Mouse (Mus musculus) neural tube, embryonic 10.5 days (tissue): ENCODE measurements around the gene Cep135.

Experiments
- DNase-seq: peaks from one replicate; pipeline ENCODE4 v3.0.0-alpha.2; 2017; ENCODE audit warnings: low spot score; ENCODE audit errors: extremely low spot score

Cep135 gene

GRCm38 (mm10) chr5:76645091-76645868, 56.8 kb downstream of the Cep135 start:
- DNase-seq, result no peak

DNA sequence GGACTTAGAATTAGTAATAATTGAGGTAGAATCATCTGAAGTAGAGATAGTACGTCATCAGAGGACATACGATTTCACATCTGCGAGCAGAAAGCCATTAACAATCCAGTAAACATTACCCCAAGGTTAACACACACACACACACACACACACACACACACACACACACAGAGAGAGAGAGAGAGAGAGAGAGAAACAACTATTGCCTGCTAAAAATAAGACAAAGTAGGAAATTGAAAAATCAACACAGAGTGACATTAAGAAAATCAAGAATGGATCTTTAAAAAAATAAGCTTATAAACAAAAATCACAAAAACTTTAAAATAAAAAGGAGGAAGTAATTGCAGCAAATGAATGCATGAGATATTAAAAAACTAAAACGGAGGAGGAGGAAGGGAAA, 61.4 kb downstream of the Cep135 start:
- DNase-seq, result no peak

DNA sequence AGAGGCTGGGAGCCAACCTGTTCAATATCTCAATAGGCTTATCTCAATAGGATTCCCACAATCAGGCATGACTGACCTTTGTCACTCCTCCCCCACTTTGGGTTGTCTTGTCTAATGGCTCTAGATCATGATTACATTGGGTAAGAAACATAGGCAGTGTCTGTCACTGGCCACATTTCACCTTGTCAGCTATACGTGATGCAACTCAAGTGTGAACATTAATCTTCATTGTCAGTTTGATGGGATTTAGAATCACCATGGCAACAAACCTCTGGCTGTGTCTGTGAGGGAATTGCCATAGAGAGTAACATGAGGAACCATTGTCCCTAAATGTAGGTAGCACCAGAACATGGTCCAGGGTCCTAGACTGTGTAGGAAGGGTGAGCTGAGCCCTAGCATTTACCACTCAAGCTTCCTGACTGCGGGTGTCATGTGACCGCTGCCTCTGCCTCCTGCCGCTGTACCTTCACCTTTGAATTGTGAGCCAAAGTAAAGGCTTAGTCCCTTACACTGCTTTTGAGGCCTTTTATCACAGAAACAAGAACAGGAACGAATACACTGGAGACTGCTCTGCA, 62.7 kb downstream of the Cep135 start:
- no peak for DNase-seq

- DNase-seq, result no peak
These were observed 67.7 kb downstream of the Cep135 start, which contains the start of gene C530008M17Rik for GRCm38 (mm10) chr5:76656212-76656611. Gene C530008M17Rik, plus strand, starts transcription at chr5:76656512.

DNA sequence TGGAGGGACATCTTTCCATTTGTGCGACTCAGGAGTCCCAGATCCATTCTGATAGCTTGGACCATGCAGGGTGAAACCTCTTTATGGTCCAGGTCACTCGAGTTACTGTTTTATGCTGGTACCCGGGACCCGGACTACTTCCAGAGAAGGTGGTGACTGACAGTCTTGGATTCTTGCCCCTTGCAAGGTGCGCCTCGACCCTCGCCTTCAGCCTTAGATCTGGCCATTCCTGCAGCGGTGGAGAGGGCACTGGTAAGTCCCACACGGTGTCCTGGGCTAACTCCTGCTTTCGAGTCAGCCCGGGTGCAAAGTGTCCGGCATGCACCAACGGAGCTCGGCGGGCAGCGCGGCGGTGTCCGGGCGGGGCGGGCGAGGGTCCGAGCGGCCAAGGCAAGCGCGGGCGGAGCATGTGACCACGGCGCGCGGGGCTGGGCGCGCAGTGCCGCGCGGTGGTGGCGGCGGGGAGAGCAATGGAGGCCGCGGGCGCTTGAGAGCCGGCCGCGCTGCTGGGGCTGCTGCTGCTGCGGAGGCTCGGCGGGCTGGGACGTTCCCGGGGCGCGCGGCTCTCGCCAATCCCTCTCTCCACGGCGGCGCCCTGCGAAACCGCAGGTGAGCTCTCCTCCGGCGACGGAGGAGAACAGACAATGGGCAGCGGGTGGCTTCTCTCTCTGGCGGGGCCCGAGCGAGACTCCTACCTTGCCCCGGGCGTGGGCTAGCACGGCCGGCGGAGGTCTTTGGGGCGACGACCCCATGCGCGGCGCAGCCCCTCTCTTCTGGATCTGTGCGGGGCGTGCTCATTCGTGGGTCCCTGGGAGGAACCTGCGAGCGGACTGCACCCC, 69.0 kb downstream of the Cep135 start:
- peak; percentile 90 for DNase-seq

- DNase-seq, result peak; percentile 87
These were observed 69.8 kb downstream of the Cep135 start for GRCm38 (mm10) chr5:76658084-76658934.

GRCm38 (mm10) chr5:76659958-76660635, 71.6 kb downstream of the Cep135 start:
- DNase-seq, result no peak

DNA sequence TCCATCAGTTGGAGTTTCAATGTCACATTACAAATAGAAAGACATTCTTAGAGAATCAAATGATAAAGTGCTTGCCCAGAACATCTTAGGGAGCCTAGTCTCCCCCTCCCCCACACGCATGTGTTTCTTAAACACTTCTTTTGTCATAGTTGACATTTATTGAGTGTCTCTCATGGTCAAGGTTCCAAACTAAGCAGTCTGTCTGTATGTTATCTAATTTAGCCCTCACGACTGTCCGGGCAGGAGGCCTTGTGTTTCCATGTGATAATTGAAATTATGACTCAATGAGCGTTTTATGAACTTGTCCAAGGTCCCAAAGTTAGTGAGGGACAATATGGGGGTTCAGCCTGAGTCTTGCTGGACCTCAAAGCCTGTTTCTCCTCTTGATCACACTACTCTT, 72.8 kb downstream of the Cep135 start:
- no peak for DNase-seq

- no peak for DNase-seq
These were observed 76.4 kb downstream of the Cep135 start for GRCm38 (mm10) chr5:76664936-76665335.

GRCm38 (mm10) chr5:76665421-76665820, 76.9 kb downstream of the Cep135 start:
- DNase-seq, result peak; percentile 53

GRCm38 (mm10) chr5:76666026-76666756, 77.7 kb downstream of the Cep135 start:
- no peak for DNase-seq

DNA sequence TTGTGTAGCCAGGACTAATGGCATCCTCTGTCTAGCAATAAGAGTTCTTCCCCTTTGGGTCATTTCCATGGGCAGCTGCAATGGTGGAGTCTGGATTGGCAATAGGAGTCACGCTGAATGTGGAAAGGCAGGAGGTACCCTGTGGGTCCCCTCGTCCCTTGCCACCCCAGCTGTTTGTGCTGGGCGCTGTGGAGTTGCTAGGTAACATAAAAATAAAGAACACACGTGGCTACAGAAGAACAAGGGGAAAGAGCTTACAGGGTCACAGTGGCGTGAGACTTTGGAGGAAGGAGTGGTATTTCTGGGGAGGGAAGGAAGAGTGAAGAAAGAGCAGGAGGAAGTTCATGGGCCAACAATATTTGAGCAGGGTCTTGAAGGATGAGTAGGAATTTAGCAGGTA, 79.6 kb downstream of the Cep135 start:
- DNase-seq, result no peak

- DNase-seq, result no peak
These were observed 80.0 kb downstream of the Cep135 start for GRCm38 (mm10) chr5:76668547-76668946.

- DNase-seq, result no peak
These were observed 81.7 kb downstream of the Cep135 start for GRCm38 (mm10) chr5:76670183-76670582.

- no peak for DNase-seq
These were observed 85.6 kb downstream of the Cep135 start for GRCm38 (mm10) chr5:76674022-76674653.

DNA sequence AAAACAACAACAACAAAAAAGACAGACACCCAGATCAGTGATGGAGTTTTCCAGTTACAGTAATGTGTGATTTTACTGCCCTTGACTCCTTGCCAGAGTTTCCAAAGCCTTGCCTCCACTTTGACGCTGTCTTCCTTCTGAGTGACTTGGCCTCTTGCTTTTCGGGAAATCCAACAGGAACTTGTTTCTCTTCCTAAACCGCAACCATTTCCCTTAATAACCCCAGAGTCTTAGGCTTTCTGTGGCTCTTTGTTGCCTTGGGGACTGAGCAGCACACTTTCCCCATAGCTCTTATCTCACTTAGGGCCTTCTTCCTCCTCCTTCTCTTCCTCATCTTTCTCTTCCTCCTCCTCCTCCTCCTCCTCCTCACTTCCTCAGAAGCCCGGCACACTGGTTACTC, 86.9 kb downstream of the Cep135 start:
- DNase-seq, result no peak

GRCm38 (mm10) chr5:76680959-76681358, 92.5 kb downstream of the Cep135 start:
- no peak for DNase-seq

GRCm38 (mm10) chr5:76681895-76682656, 93.6 kb downstream of the Cep135 start:
- no peak for DNase-seq

GRCm38 (mm10) chr5:76683455-76683854, 95.0 kb downstream of the Cep135 start:
- DNase-seq, result no peak
